Mouse (Mus musculus): ENCODE results near the gene Ptrhd1.

Gene Ptrhd1

GRCm38 (mm10) chr12:4243805-4244204 lies 10.0 kb downstream of the Ptrhd1 start:
- DNase-seq (ENCODE audit: low read depth in 2 of 2, low spot score in 2 of 2), result no peak

DNA sequence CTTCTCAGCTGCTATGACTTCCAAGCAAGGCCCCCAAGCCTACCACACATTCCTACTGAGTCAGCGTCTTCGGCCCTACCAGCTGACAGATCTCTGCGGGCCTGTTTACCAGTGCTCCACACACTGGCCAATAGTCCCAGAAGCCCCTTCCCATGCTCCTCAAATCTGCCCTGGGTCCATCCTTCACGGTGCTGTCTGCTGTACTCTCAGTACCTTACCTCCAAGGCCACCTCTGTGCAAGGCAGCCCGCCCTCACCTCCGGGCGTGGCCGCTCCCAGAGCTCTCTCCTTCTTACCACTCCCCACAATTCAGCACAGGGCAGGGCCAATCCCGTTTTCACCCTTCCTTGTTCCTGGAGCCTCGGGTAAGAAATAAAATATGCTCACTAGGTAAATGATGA lies 11.9 kb downstream of the Ptrhd1 start:
- DNase-seq (ENCODE audit: low read depth in 2 of 2, low spot score in 2 of 2), result no peak

DNA sequence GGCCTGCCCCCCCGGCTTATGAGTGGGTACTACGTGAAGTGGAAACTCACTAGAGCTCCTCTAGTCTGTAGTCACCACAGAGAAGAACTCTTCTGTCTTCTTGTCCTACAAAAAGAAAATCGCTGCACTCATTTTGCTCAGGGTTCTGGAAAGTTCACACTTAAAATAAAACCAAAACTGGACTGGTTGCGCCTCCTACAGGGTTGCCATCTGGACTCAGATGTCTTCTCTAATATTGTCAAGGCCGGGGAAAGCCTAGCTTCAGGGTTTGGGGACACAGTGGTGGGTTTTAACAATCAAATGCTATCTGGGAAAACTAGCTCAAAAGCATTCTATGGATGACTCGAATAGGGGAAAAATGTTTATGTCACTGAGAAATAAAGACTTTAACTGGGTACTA lies 16.0 kb downstream of the Ptrhd1 start:
- DNase-seq (ENCODE audit: low read depth in 2 of 2, low spot score in 2 of 2), result no peak

DNA sequence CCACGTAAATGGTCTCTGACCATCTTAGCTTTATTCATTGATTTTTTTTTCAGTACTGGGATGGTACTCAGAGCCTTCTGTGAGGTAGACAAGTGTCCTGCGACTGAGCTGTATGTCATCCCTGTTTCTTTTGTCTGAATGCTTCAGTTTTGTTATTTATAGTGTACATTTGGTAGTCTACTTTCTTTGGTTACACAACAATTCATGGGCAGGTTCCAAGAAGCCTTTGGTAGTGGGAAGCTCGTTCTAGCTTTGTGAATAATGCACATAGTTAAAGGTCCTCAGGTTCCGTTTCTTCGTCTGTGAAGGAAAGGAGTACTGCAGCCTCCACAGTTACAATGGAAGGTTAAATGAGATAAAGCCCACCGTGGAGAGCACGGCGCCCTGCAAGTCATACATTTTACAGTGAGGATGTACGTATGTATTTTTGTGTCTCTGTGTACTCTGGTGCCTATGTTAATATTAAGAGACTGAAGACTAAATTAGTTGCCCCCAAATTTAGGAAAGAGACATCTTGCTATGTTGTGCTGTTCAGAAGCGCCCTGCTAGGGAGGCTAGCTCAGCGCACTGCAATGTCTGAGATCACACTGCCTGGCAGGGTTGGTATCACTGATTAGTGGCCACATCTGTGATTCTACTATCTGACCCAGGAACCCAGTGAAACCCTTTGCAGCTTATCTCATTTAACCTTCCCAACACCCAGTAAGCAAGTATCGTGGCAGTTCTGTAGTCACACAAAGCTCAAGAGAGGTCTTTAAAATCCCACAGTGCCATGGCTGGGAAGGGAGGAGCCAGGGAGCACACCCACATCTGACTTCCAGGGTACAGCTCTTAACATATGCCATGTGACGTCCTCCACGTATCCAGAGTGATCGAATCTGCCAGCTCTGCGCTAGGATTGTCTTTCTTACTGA lies 19.2 kb downstream of the Ptrhd1 start:
- DNase-seq (ENCODE audit: low read depth in 2 of 2, low spot score in 2 of 2), result no peak

DNA sequence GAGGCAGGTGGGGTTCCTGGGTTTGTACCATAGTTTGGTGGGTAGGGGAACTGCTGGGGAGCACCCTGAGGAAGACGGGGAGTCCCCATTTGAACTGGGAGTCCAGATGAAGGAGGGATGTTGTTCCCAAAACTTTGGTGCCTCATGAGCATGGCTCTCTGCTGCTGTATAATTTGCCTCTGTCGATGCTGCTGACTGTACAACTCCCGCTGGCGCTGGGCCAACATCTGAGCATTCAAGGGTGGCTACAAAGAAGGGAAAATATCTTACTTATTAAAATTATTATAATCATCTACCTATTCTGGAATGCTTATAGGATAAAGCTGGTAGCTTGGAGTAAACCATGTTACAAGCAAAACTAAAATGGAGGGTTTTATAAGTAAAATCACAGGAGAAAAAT lies 33.9 kb downstream of the Ptrhd1 start:
- no peak for DNase-seq (ENCODE audit: low read depth in 2 of 2, low spot score in 2 of 2)

DNA sequence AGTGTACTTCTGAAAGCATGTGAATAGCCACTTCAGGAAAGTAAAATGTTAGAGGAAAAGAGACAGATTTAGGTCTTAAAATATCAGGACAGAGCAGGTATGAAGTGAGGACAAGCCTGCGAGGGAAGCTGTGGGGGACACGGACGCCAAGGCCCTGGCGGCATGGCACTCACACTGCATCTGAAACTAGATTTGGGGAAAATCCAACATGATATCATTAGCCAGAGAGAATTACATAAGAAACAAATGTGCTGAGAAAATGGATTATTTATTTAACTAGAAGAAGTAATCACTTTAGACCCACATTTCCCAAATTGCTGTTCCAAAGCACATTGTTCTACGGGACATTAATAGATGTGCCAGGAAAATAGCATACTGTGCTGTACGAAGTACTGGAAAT lies 37.3 kb downstream of the Ptrhd1 start:
- DNase-seq (ENCODE audit: low read depth in 2 of 2, low spot score in 2 of 2), result no peak

DNA sequence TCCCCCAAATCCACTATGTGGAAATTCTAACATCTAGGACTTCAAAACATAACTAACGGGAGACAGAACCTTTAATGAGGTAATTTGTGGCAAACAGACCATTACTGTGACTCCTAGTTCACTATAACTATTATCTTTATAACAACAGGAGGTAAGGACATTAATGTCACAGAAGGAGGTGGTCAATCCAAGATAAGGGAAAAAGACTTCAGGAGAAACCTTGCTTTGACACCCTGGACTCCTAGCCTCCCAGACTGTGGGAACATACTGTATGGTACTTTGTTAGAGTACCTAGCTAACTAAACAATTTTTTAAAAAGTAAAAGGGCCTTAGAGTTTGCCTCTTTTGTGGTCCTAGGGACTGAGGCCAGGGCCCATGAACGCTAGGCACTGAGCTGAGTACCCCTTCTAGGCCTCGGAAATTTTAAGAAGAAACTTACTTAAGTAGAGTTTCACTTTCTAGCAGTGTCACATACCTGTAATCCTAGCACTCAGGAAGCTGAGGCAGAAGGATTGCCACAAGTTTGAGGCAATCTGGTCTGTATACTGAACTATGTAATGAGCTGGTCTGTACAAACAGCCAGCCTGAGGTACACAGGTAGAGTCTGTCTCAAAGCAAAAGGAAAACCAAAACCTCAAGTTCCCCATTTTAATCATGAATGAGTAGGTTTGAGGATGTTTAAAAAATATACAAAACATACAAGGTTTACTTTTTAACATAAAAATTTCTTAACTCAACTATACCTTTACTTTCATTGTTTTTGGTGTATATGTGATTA lies 45.3 kb downstream of the Ptrhd1 start:
- DNase-seq (ENCODE audit: low read depth in 2 of 2, low spot score in 2 of 2), result no peak

GRCm38 (mm10) chr12:4279878-4280277 lies 46.1 kb downstream of the Ptrhd1 start:
- DNase-seq (ENCODE audit: low read depth in 2 of 2, low spot score in 2 of 2), result no peak

GRCm38 (mm10) chr12:4285186-4285585 lies 51.4 kb downstream of the Ptrhd1 start:
- no peak for DNase-seq (ENCODE audit: low read depth in 2 of 2, low spot score in 2 of 2)

Data from CD8-positive naive resting alpha-beta T cell, adult 2 months (primary cell).